Mouse (Mus musculus): ENCODE data around the gene Vax2. TPM values are rescaled to one million over a fixed set of nuclear protein-coding genes. Genes with fewer than 3 reads are reported as not detected.
A peak's percentile ranks its signal among the peaks of the same experiment; 100 is the strongest.

Gene Vax2
- total and polyA plus RNA-seq, 2 experiments from 2014 or later: not detected

DNA sequence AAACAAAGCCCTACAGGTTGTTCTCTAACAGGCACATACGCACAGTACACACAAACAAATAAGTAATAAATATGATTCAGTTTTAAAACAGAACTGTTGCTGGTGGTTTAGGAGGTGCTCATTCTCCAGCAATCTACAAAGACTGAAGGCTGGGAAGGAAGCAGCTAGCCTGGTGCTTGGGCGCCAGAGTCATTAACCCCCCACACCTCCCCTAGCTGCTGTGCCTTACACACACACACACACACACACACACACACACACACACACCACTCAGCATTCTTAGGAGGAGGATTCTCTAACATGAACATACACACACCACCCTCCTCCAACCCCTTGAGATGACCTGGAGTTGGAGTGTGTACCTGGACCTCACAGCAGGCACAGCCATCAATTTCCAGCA, 20.1 kb upstream of the Vax2 start:
- no peak for TF ChIP-seq CTCF (IDR thresholded peaks at IDR 0.05)
- Histone ChIP-seq H3K4me3 (ENCODE audit: low read depth, low read length) (no peak overlapping the region), H3K27ac (ENCODE audit: low read depth, low read length) (no peak overlapping the region), H3K9ac (replicated peaks; ENCODE audit: low read length, poor library complexity, severe bottlenecking) (no peak overlapping the region), H3K27me3 (ENCODE audit: insufficient read depth, low read length) (peaks cover 69% of the 10 kb centered on the region), H3K4me2 (ENCODE audit: low read depth, low read length, poor library complexity, severe bottlenecking) (no peak overlapping the region), H3K4me1 (ENCODE audit: insufficient read depth, low read length) (no peaks in the 10 kb centered on the region), H3K36me3 (ENCODE audit: insufficient read depth, low read length) (no peaks in the 10 kb centered on the region), H3K9me3 (ENCODE audit: low read length) (no peaks in the 10 kb centered on the region)
- no peak for DNase-seq (ENCODE audit: low spot score)
- 77% methylated on average over 2 of the region's 2 CpGs for WGBS
- ATAC-seq (ENCODE audit: low FRiP score): no peak

- no peak for TF ChIP-seq CTCF (IDR thresholded peaks at IDR 0.05)
- no peak overlapping the region for H3K27ac ChIP-seq (ENCODE audit: low read depth, low read length)
- no peak overlapping the region for H3K4me2 ChIP-seq (ENCODE audit: low read depth, low read length, poor library complexity, severe bottlenecking)
- DNase-seq (ENCODE audit: low spot score) (no peak), ATAC-seq (ENCODE audit: low FRiP score) (no peak)
- 2% methylated on average over 12 of the region's 12 CpGs for whole genome bisulfite sequencing
- H3K4me3 ChIP-seq (ENCODE audit: low read depth, low read length): no peak overlapping the region
- no peaks in the 10 kb centered on the region for H3K4me1 ChIP-seq (ENCODE audit: insufficient read depth, low read length)
- H3K27me3 ChIP-seq (ENCODE audit: insufficient read depth, low read length): peaks cover 86% of the 10 kb centered on the region
- H3K9ac ChIP-seq (replicated peaks; ENCODE audit: low read length, poor library complexity, severe bottlenecking): no peak overlapping the region
- H3K36me3 ChIP-seq (ENCODE audit: insufficient read depth, low read length): no peaks in the 10 kb centered on the region
- H3K9me3 ChIP-seq (ENCODE audit: low read length): no peaks in the 10 kb centered on the region
These were observed 18.1 kb upstream of the Vax2 start for GRCm38 (mm10) chr6:83692962-83693361.

DNA sequence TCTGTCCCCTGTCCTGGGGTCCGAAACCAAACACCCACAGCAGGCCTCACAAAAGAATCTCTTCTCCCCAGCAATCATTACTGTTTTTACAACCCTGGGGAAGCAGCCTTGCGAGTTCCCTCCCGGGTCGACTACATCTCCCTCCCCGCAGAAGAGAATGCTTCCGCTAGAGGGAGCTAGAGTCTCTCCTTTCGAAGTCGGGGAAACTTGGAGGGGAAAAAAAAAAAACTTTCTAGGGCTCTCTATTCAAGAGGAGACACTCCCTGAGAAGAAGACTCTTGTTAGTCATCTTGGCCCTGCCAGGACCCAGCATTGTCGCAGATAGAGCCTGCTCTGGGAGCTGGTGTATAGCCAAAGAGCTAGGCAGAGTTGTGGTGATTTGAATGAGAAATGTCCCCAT, 17.2 kb upstream of the Vax2 start:
- 1% methylated on average over 9 of the region's 9 CpGs for whole genome bisulfite sequencing
- H3K9ac ChIP-seq (replicated peaks; ENCODE audit: low read length, poor library complexity, severe bottlenecking): no peak overlapping the region
- no peak overlapping the region for H3K27ac ChIP-seq (ENCODE audit: low read depth, low read length)
- peaks cover 91% of the 10 kb centered on the region for H3K27me3 ChIP-seq (ENCODE audit: insufficient read depth, low read length)
- H3K4me2 ChIP-seq (ENCODE audit: low read depth, low read length, poor library complexity, severe bottlenecking): no peak overlapping the region
- H3K9me3 ChIP-seq (ENCODE audit: low read length): no peaks in the 10 kb centered on the region
- H3K36me3 ChIP-seq (ENCODE audit: insufficient read depth, low read length): no peaks in the 10 kb centered on the region
- TF ChIP-seq CTCF (IDR thresholded peaks at IDR 0.05): peak; percentile 79
- ATAC-seq (ENCODE audit: low FRiP score) (no peak), DNase-seq (ENCODE audit: low spot score) (peak; percentile 75)
- H3K4me1 ChIP-seq (ENCODE audit: insufficient read depth, low read length): no peaks in the 10 kb centered on the region
- H3K4me3 ChIP-seq (ENCODE audit: low read depth, low read length): no peak overlapping the region

- 16% methylated on average over 3 of the region's 3 CpGs for WGBS
- Histone ChIP-seq H3K9ac (replicated peaks; ENCODE audit: low read length, poor library complexity, severe bottlenecking) (no peak overlapping the region), H3K9me3 (ENCODE audit: low read length) (no peaks in the 10 kb centered on the region), H3K27me3 (ENCODE audit: insufficient read depth, low read length) (peaks cover 96% of the 10 kb centered on the region), H3K4me1 (ENCODE audit: insufficient read depth, low read length) (no peaks in the 10 kb centered on the region), H3K4me3 (ENCODE audit: low read depth, low read length) (no peak overlapping the region), H3K4me2 (ENCODE audit: low read depth, low read length, poor library complexity, severe bottlenecking) (no peak overlapping the region), H3K36me3 (ENCODE audit: insufficient read depth, low read length) (no peaks in the 10 kb centered on the region), H3K27ac (ENCODE audit: low read depth, low read length) (no peak overlapping the region)
- no peak for ATAC-seq (ENCODE audit: low FRiP score)
- DNase-seq (ENCODE audit: low spot score): no peak
- peak; percentile 47 for TF ChIP-seq CTCF (IDR thresholded peaks at IDR 0.05)
These were observed 15.3 kb upstream of the Vax2 start for GRCm38 (mm10) chr6:83695731-83696130.

DNA sequence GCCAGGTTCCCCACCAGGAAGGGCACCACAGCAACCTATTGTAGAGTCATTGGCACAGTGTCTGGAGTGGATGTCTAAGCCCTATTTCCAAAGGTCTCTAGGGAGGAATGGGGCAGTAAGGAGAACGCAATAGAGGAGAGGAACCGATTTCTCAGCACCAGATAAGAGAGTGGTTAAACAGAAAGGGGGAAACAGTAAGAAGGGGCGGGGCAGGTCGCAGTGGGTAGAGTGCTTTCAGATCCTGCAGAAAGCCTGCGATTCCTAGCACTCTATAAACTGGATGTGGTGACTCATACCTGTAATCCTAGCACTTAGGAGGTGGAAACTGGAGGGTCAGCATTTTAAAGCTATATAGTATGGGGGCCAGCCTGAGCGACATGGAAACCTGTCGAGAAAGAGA, 14.4 kb upstream of the Vax2 start:
- no peaks in the 10 kb centered on the region for H3K4me1 ChIP-seq (ENCODE audit: insufficient read depth, low read length)

DNA sequence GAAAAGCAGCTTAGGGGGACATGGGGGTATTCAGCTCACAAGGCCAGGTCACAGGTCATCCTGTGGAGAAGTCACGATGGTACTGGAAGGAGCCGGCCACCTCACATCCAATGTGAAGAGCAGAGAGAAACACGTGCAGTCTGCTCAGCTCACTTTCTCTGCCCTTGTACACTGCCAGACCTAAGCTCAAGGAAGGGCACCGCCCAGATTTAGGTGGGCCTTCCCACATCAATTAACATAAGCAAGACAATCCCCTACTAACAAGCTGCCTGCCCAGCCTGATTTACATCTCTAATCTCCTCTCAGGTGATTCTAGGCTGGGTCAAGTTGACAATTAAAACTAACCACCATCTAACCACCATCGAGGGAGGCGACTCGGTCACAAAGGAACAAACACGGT, 13.1 kb upstream of the Vax2 start:
- H3K4me3 ChIP-seq (ENCODE audit: low read depth, low read length): no peak overlapping the region
- H3K27ac ChIP-seq (ENCODE audit: low read depth, low read length): no peak overlapping the region
- DNase-seq (ENCODE audit: low spot score) (no peak), ATAC-seq (ENCODE audit: low FRiP score) (no peak)
- H3K27me3 ChIP-seq (ENCODE audit: insufficient read depth, low read length): peaks cover 93% of the 10 kb centered on the region
- no peak overlapping the region for H3K4me2 ChIP-seq (ENCODE audit: low read depth, low read length, poor library complexity, severe bottlenecking)
- WGBS: 3% methylated on average over 8 of the region's 8 CpGs
- H3K36me3 ChIP-seq (ENCODE audit: insufficient read depth, low read length): no peaks in the 10 kb centered on the region
- no peak overlapping the region for H3K9ac ChIP-seq (replicated peaks; ENCODE audit: low read length, poor library complexity, severe bottlenecking)
- H3K9me3 ChIP-seq (ENCODE audit: low read length): no peaks in the 10 kb centered on the region
- no peak for TF ChIP-seq CTCF (IDR thresholded peaks at IDR 0.05)
- no peaks in the 10 kb centered on the region for H3K4me1 ChIP-seq (ENCODE audit: insufficient read depth, low read length)

More for the DNA sequence above, 14.4 kb upstream of the Vax2 start:
- H3K4me3 ChIP-seq (ENCODE audit: low read depth, low read length): no peak overlapping the region
- ATAC-seq (ENCODE audit: low FRiP score): no peak
- no peak overlapping the region for H3K27ac ChIP-seq (ENCODE audit: low read depth, low read length)
- TF ChIP-seq CTCF (IDR thresholded peaks at IDR 0.05): no peak
- no peak for DNase-seq (ENCODE audit: low spot score)
- peaks cover 94% of the 10 kb centered on the region for H3K27me3 ChIP-seq (ENCODE audit: insufficient read depth, low read length)
- no peaks in the 10 kb centered on the region for H3K36me3 ChIP-seq (ENCODE audit: insufficient read depth, low read length)
- H3K9ac ChIP-seq (replicated peaks; ENCODE audit: low read length, poor library complexity, severe bottlenecking): no peak overlapping the region
- H3K4me2 ChIP-seq (ENCODE audit: low read depth, low read length, poor library complexity, severe bottlenecking): no peak overlapping the region
- 2% methylated on average over 7 of the region's 7 CpGs for WGBS
- H3K9me3 ChIP-seq (ENCODE audit: low read length): no peaks in the 10 kb centered on the region
